Mouse (Mus musculus) stomach, embryonic 15.5 days (tissue): ENCODE results near the gene Abcc2. TPM values are rescaled to one million over a fixed set of nuclear protein-coding genes. Genes with fewer than 3 reads are reported as not detected.

Experiments used
- ATAC-seq: fragments of 200-750 bp; cut with Nextera tagmentation; 2 replicates; pipeline ENCODE4 v1.8.0; 2017; ENCODE audit warnings: low read depth, moderate number of reproducible peaks, moderate TSS enrichment; ENCODE audit not compliant: insufficient read depth, low FRiP score
- H3K27ac ChIP-seq: fragments of 300-500 bp; sonication (generic); 2 replicates; pipeline ENCODE4 v1.5.1; 2015; ENCODE audit warnings: mild to moderate bottlenecking, inconsistent platforms
- H3K27me3 ChIP-seq: fragments of 300-500 bp; sonication (generic); replicated peaks from 2 replicates; pipeline ENCODE4 v1.6.1; 2015; ENCODE audit warnings: inconsistent platforms
- H3K36me3 ChIP-seq: fragments of 300-500 bp; sonication (generic); 2 replicates; pipeline ENCODE4 v1.6.1; 2015; ENCODE audit warnings: inconsistent platforms
- H3K4me1 ChIP-seq: fragments of 300-500 bp; sonication (generic); 2 replicates; pipeline ENCODE4 v1.6.1; 2015; ENCODE audit warnings: inconsistent platforms
- H3K4me2 ChIP-seq: fragments of 300-500 bp; sonication (generic); 2 replicates; pipeline ENCODE4 v1.6.1; 2015; ENCODE audit warnings: mild to moderate bottlenecking, inconsistent platforms
- H3K4me3 ChIP-seq: fragments of 300-500 bp; sonication (generic); replicated peaks from 2 replicates; pipeline ENCODE4 v1.5.1; 2015; ENCODE audit warnings: inconsistent platforms
- H3K9ac ChIP-seq: fragments of 300-500 bp; sonication (generic); 2 replicates; pipeline ENCODE4 v1.6.1; 2015; ENCODE audit warnings: inconsistent platforms
- H3K9me3 ChIP-seq: fragments of 300-500 bp; sonication (generic); 2 replicates; pipeline ENCODE4 v1.6.1; 2016; ENCODE audit warnings: inconsistent platforms
- WGBS: fragments of 180-500 bp; shearing (Covaris S2); methylation state at CpG from one replicate; pipeline ENCODE4 v1.1.7; 2015; 5-methylcytosine and 5-hydroxymethylcytosine counted together
- polyA plus RNA-seq: library from polyadenylated mRNA; unstranded; fragments of >200 nt; fragmentation: Nextera tagmentation; extraction: Ambion mirVana; gene quantifications from 2 replicates; pipeline ENCODE4 v1.2.1, GENCODE M21; 2015

The Abcc2 gene
- polyA plus RNA-seq, 1 experiment from 2014 or later: 2.0 TPM

GRCm38 (mm10) chr19:43762410-43762809 lies 19.6 kb upstream of the Abcc2 start:
- no peaks in the 10 kb centered on the region for H3K4me1 ChIP-seq
- no peaks in the 10 kb centered on the region for H3K27me3 ChIP-seq
- no peak for ATAC-seq
- no peak overlapping the region for H3K4me2 ChIP-seq
- H3K9ac ChIP-seq: no peak overlapping the region
- no peak overlapping the region for H3K4me3 ChIP-seq
- WGBS: 73% methylated on average over 2 of the region's 2 CpGs
- H3K9me3 ChIP-seq: no peaks in the 10 kb centered on the region
- no peaks in the 10 kb centered on the region for H3K36me3 ChIP-seq
- H3K27ac ChIP-seq: no peak overlapping the region

GRCm38 (mm10) chr19:43766451-43766850 lies 15.5 kb upstream of the Abcc2 start:
- H3K27me3 ChIP-seq: no peaks in the 10 kb centered on the region
- no peak for ATAC-seq
- no peak overlapping the region for H3K4me2 ChIP-seq
- 79% methylated on average over 5 of the region's 5 CpGs for WGBS
- H3K4me1 ChIP-seq: no peaks in the 10 kb centered on the region
- no peak overlapping the region for H3K27ac ChIP-seq
- no peaks in the 10 kb centered on the region for H3K9me3 ChIP-seq
- H3K4me3 ChIP-seq: no peak overlapping the region
- H3K9ac ChIP-seq: no peak overlapping the region
- H3K36me3 ChIP-seq: no peaks in the 10 kb centered on the region

GRCm38 (mm10) chr19:43767549-43768322 lies 14.3 kb upstream of the Abcc2 start:
- H3K4me3 ChIP-seq: no peak overlapping the region
- no peak overlapping the region; the same call in 1 of the 2 replicates for H3K27ac ChIP-seq
- no peak overlapping the region for H3K4me2 ChIP-seq
- H3K36me3 ChIP-seq: no peaks in the 10 kb centered on the region
- H3K4me1 ChIP-seq: no peaks in the 10 kb centered on the region
- H3K9me3 ChIP-seq: no peaks in the 10 kb centered on the region
- ATAC-seq: peak; percentile 63
- no peak overlapping the region for H3K9ac ChIP-seq
- H3K27me3 ChIP-seq: no peaks in the 10 kb centered on the region
- 43% methylated on average over 9 of the region's 9 CpGs for WGBS

GRCm38 (mm10) chr19:43769366-43769960 lies 12.5 kb upstream of the Abcc2 start:
- WGBS: 75% methylated on average over 5 of the region's 5 CpGs
- Histone ChIP-seq H3K9ac (no peak overlapping the region), H3K9me3 (no peaks in the 10 kb centered on the region), H3K4me1 (no peaks in the 10 kb centered on the region), H3K4me3 (no peak overlapping the region), H3K36me3 (no peaks in the 10 kb centered on the region), H3K27ac (no peak overlapping the region), H3K27me3 (no peaks in the 10 kb centered on the region), H3K4me2 (no peak overlapping the region)
- no peak for ATAC-seq

GRCm38 (mm10) chr19:43770584-43770983 lies 11.4 kb upstream of the Abcc2 start:
- ATAC-seq: no peak
- H3K27ac ChIP-seq: no peak overlapping the region
- no peaks in the 10 kb centered on the region for H3K9me3 ChIP-seq
- no peak overlapping the region for H3K4me2 ChIP-seq
- H3K36me3 ChIP-seq: no peaks in the 10 kb centered on the region
- H3K27me3 ChIP-seq: no peaks in the 10 kb centered on the region
- H3K4me3 ChIP-seq: no peak overlapping the region
- WGBS: 70% methylated on average over 4 of the region's 4 CpGs
- H3K9ac ChIP-seq: no peak overlapping the region
- H3K4me1 ChIP-seq: no peaks in the 10 kb centered on the region

- no peak for ATAC-seq
- Histone ChIP-seq H3K4me2 (no peak overlapping the region), H3K27ac (no peak overlapping the region), H3K4me1 (no peaks in the 10 kb centered on the region), H3K36me3 (no peaks in the 10 kb centered on the region), H3K4me3 (no peak overlapping the region), H3K27me3 (no peaks in the 10 kb centered on the region), H3K9ac (no peak overlapping the region), H3K9me3 (no peaks in the 10 kb centered on the region)
- WGBS: 71% methylated on average over 5 of the region's 5 CpGs
These were observed 10.5 kb upstream of the Abcc2 start for GRCm38 (mm10) chr19:43771499-43771969.

- WGBS: 72% methylated on average over 6 of the region's 6 CpGs
- no peak overlapping the region for H3K27ac ChIP-seq
- no peaks in the 10 kb centered on the region for H3K27me3 ChIP-seq
- ATAC-seq: no peak
- H3K36me3 ChIP-seq: no peaks in the 10 kb centered on the region
- H3K9ac ChIP-seq: no peak overlapping the region
- H3K4me3 ChIP-seq: no peak overlapping the region
- H3K9me3 ChIP-seq: no peaks in the 10 kb centered on the region
- H3K4me2 ChIP-seq: no peak overlapping the region
- H3K4me1 ChIP-seq: no peaks in the 10 kb centered on the region
These were observed 9.7 kb upstream of the Abcc2 start for GRCm38 (mm10) chr19:43772311-43772710.

- no peak overlapping the region for H3K4me2 ChIP-seq
- H3K36me3 ChIP-seq: no peaks in the 10 kb centered on the region
- no peak for ATAC-seq
These were observed 6.6 kb upstream of the Abcc2 start for GRCm38 (mm10) chr19:43775433-43775832.

GRCm38 (mm10) chr19:43776561-43776960 lies 5.4 kb upstream of the Abcc2 start:
- no peak for ATAC-seq
- Histone ChIP-seq H3K4me3 (no peak overlapping the region), H3K9me3 (no peaks in the 10 kb centered on the region), H3K27me3 (no peaks in the 10 kb centered on the region), H3K9ac (no peak overlapping the region), H3K4me2 (no peak overlapping the region), H3K27ac (no peak overlapping the region), H3K36me3 (no peaks in the 10 kb centered on the region), H3K4me1 (no peaks in the 10 kb centered on the region)
- 68% methylated on average over 4 of the region's 4 CpGs for WGBS

More at GRCm38 (mm10) chr19:43775433-43775832, 6.6 kb upstream of the Abcc2 start:
- Histone ChIP-seq H3K9ac (no peak overlapping the region), H3K4me1 (no peaks in the 10 kb centered on the region), H3K27ac (no peak overlapping the region), H3K4me3 (no peak overlapping the region), H3K9me3 (no peaks in the 10 kb centered on the region), H3K27me3 (no peaks in the 10 kb centered on the region)
- 56% methylated on average over 10 of the region's 10 CpGs for WGBS

- H3K4me1 ChIP-seq: no peaks in the 10 kb centered on the region
- no peak for ATAC-seq
- H3K4me3 ChIP-seq: no peak overlapping the region
- no peak overlapping the region for H3K27ac ChIP-seq
- no peaks in the 10 kb centered on the region for H3K9me3 ChIP-seq
- no peaks in the 10 kb centered on the region for H3K27me3 ChIP-seq
- H3K9ac ChIP-seq: no peak overlapping the region
- H3K36me3 ChIP-seq: no peaks in the 10 kb centered on the region
- WGBS: 55% methylated on average over 2 of the region's 2 CpGs
- no peak overlapping the region for H3K4me2 ChIP-seq
These were observed 4.7 kb upstream of the Abcc2 start for GRCm38 (mm10) chr19:43777308-43777707.

GRCm38 (mm10) chr19:43780391-43780790 lies 1.6 kb upstream of the Abcc2 start:
- no peaks in the 10 kb centered on the region for H3K9me3 ChIP-seq
- H3K9ac ChIP-seq: no peak overlapping the region
- no peak overlapping the region for H3K4me3 ChIP-seq
- no peaks in the 10 kb centered on the region for H3K36me3 ChIP-seq
- no peaks in the 10 kb centered on the region for H3K4me1 ChIP-seq
- H3K4me2 ChIP-seq: no peak overlapping the region
- ATAC-seq: no peak
- WGBS: 71% methylated on average over 5 of the region's 5 CpGs
- H3K27ac ChIP-seq: no peak overlapping the region
- H3K27me3 ChIP-seq: no peaks in the 10 kb centered on the region

GRCm38 (mm10) chr19:43784761-43785160 lies 2.8 kb downstream of the Abcc2 start:
- no peak for ATAC-seq
- no peaks in the 10 kb centered on the region for H3K36me3 ChIP-seq
- WGBS: 76% methylated on average over 8 of the region's 8 CpGs
- no peaks in the 10 kb centered on the region for H3K4me1 ChIP-seq
- no peak overlapping the region for H3K4me2 ChIP-seq
- H3K9me3 ChIP-seq: no peaks in the 10 kb centered on the region
- no peaks in the 10 kb centered on the region for H3K27me3 ChIP-seq
- no peak overlapping the region for H3K9ac ChIP-seq
- H3K27ac ChIP-seq: no peak overlapping the region
- H3K4me3 ChIP-seq: no peak overlapping the region
